Mouse (Mus musculus) testis, postnatal 10 days (tissue): ENCODE measurements around the gene Ubfd1.

ENCODE experiments used
- DNase-seq: peaks from one replicate; pipeline ENCODE4 v3.0.0; 2021; ENCODE audit warnings: low spot score

Gene Ubfd1

DNA sequence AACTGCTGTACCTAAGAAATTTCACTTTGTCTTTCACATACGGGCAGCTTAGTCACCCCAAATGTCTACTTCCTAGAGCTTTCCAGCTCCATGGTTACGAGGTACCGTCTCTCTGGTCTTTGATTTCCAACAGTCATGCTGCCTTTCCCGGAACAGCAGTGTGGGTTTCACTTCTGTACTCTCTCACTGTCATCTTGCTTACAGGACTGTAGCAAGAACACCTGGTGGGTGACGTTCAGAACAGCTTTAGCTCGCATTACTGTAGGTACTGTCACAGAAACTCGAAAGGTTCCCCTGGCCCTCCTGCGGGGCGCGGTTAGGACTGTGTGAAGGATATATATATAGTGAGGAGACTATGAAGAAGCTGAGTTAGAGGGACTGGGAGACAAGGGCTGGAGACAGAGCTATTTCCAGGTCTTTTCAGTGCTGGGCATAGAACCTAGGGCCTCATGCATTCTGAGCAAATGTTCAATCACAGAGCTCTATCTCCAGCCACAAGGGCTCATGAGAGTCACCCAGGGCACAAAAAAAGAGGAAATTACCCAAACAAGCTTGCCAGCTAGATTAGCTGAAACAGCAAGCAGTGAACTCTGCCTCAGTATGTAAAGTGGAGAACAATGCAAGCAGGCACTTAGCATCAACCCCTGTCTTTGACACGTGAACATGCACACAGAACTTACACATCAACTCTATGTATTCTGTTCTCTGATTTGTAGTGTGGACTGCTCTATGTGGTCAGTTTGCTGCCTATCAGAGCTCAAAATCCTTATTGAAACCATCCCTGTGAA lies 20.4 kb downstream of the Ubfd1 start:
- DNase-seq = no peak

DNA sequence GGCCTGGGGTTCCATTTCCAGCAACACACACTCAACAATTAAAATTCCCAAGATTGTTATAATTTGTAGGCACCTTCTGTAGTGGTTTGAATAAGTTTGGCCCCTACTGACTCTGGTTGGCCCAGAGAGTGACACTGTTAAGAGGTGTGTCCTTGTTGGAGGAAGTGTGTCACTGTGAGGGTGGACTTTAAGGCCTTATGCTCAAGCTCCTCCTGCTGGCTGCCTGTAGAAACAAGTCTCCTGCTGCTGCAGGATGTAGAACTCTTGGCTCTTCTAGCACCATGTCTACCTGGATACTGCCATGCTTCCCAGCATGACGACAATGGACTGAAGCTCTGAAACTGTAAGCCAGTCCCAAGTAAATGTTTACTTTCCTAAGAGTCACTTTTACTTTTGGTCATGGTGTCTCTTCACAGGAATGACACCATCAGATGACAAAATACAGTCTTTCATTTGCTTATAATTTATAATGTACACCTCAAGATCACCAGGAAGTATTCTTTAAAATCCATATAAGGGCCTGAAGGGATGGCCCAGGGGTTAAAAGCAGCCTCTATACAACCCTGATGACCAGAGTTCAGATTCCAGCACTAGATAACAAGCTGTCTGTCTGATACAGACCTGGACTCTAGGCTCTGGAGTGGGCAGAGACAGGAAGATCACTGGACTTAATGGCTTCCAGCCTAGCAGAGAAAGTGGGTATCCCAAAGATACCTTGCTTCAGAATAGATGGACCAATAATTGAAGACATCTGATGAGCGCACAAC lies 27.8 kb downstream of the Ubfd1 start:
- DNase-seq = no peak

DNA sequence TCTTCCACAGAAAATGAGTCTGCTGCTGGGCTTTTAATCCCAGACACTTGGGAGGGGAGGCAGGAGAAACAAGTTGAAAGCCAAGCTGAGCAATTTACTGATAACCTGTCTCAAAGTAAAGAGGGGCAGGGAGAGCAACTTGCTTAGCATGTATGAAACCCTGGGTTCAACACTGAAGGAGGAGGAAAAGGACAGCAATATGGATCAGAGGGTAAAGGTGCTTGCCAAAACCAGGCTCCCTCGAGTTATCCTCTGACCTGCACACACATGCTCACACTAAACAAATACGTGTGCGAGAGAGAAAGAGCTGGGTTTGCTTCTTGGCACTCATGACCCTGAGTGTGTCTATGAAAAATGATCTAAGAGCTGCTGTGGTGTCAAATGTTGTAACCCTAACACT lies 31.0 kb downstream of the Ubfd1 start:
- no peak for DNase-seq

DNA sequence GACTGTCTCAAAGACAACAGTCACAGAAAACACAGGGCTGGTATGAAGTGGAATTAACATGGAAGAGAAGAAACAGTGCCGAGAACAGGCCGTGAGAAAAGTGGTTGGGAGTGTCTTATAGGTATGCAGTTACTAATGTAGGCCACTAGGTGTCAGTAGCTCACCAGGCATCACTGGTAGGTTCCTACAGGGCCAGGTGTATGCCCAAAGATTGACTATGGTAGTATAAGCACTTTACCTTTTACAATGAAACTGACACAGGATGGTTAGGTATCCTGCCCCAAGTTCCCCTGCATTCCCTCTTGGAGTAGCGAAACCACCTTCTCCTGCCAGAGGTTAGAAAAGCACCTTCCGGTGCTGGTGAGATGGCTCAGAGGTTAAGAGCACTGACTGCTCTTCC lies 32.2 kb downstream of the Ubfd1 start:
- no peak for DNase-seq

DNA sequence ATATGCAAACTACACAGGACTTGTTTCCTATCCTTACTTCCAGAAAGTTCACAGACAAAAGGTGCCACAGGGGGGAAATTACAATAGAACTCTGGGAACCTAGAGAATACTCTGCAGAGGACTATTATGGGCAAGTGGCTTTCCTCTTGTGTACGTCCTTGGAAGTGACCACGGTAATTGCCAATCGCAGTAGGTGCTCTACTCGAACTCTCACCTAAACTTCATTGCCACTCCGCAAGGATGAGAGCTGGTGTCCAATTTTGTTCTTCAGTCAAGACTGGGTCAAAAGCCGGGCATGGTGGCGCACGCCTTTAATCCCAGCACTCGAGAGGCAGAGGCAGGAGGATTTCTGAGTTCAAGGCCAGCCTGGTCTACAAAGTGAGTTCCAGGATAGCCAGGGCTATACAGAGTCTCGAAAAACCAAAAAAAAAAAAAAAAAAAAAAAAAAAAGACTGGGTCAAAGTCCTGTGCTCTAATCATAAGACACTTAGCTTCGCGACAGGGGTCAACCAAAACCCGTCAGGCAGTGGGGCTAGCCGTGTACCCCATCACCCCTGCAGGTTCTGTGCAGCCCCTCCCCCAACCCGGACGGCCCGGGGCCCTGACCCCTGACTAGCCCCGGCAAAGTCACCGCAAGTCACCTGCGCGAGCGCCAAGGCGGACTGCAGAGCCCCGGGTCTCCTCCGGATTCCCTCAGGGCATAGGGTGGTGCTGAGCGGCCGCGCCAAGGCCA lies 34.2 kb downstream of the Ubfd1 start:
- peak; percentile 79 for DNase-seq

DNA sequence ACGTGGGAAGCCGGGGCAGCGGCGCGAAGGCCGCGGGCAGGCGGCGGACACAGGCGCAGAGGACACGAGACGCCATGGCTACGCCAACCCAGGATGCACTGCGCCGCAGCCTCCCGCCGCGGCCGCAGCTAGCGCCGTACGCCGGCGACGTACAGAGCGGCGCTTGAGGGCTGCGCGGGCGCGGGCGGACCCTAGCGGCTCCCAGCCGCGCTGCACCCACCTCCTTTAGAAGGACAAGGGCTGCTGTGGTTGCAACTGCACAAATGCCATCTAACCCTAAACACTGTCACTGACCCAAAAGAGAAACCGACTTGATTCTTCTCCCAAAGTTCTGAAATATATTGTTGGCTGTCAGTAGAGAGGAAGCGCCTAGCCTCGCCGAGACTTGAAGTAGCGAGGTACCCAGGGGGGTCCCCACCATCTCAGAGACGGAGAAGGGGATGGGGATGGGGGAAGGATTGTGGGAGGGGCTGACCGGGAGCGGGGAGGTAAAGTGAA lies 34.8 kb downstream of the Ubfd1 start, which contains the start of gene Ndufab1:
TSS of gene Ndufab1 (minus strand) at position 140 of the 498 bp plus-strand sequence.
- DNase-seq = peak; percentile 89

DNA sequence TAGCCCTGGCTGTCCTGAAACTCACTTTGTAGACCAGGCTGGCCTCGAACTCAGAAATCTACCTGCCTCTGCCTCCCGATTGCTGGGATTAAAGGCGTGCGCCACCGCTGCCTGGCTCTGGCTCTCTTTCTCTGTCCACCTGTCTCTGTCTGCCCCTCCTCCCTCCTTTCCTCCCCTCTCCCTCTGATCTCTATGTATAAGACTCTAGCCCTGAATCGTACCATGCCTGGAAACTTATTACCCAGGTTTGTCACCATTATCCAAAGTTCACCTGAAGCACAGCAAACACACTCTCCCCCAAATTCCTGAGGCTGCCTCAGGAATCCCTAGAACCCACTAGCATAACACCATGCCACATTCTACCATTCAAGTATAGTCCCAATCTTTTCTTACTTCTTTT lies 41.2 kb downstream of the Ubfd1 start:
- DNase-seq = no peak

DNA sequence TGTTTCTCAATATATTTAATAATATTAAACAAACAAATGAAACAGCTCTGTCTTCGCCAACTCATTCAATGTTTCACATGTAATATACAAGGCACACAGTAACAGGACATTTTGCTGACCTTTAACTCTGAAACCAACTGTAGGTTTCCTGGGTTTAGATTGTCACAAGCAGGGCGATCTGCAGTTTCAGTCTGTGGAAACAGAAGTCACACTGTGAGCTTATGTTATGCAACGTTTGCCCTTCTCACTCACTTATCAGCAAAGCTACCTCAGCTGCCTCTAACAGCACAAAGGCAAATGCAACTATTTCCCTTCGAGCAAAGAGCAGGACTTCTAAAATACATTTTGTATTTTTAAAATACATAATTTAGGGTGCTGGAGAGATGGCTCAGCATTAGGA lies 56.5 kb downstream of the Ubfd1 start:
- DNase-seq = no peak

DNA sequence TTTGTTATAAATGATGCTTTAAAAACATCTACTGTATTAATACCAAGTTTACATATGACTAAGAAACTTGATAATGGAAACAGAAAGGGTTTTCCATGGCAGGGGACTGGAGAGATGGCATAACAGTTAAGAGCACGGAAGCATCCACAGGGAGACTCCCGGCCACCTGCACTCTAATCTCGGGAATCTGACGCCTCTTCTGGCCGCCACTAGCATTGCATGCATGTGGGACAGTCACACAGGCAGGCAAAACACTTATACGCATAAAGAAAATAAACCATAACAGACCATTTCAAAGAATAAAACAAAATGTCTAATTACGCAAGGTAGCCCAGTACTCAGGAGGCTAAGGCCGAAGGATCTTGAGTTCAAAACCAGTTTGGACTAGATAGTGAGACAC lies 58.7 kb downstream of the Ubfd1 start:
- DNase-seq = no peak

DNA sequence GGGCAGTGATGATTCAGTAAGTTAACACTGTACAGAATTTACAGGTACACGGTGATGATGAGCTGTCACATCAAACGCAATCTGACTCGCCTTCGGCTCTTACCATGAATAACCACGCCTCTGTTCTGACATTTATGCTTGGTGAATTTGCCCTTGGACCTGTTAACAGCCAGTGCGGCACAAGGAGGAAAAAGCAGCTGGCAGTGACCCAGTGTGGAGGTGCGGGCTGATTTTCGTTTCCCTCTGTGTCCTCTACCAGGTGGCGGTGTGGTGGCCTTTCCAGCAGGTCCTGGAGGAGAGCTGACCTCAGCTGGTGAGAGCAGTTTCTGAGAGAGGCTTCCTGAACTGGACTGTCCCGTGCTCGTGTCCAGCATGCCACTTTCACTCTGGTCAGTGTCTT lies 60.0 kb downstream of the Ubfd1 start:
- DNase-seq = no peak
